Mouse (Mus musculus): ENCODE results near the gene Opn4. TPM values are rescaled to one million over a fixed set of nuclear protein-coding genes. Genes with fewer than 3 reads are reported as not detected.

Opn4 gene
- not detected in 2 replicates for polyA plus RNA-seq (2012; ENCODE audit: insufficient read depth, insufficient read length, low replicate concordance, missing spikeins)

DNA sequence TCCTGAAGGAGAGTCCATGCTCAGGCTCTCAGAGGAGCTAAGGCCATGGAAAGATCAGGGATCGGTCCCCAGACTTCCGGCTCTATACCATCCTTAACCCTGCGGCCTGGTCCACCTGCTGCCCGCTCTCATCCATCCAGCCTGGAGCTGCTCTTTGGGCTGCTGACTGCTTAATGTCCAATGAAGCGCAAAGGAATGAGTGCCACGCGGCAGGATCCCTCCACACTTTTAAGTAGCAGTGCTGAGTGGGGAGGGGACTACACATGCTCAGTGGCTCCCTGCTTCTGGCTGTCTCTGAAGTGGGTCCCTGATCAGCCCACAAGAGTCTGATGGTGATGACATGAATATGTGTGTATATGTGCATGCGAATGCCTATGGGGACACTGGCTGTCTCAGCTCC is at the start of gene Opn4:
TSS of gene Opn4 (minus strand) at position 202 of the 400 bp plus-strand sequence.
- H3K27ac ChIP-seq (ENCODE audit: insufficient read depth, low read depth, low read length), result no peak within 1 kb of the TSS
- 65% methylated on average over 8 of the region's 8 CpGs for WGBS
- no peak within 1 kb of the TSS for H3K4me3 ChIP-seq (ENCODE audit: insufficient read depth, low read depth, low read length)
- no peak for TF ChIP-seq POLR2A (IDR thresholded peaks at IDR 0.05; ENCODE audit: insufficient read depth, low read depth, low read length)
- TF ChIP-seq CTCF (IDR thresholded peaks at IDR 0.05; ENCODE audit: insufficient read depth, low read depth, low read length), result no peak
- no peaks in the 10 kb centered on the region for H3K4me1 ChIP-seq (ENCODE audit: control insufficient read depth, insufficient read depth, low read length)

DNA sequence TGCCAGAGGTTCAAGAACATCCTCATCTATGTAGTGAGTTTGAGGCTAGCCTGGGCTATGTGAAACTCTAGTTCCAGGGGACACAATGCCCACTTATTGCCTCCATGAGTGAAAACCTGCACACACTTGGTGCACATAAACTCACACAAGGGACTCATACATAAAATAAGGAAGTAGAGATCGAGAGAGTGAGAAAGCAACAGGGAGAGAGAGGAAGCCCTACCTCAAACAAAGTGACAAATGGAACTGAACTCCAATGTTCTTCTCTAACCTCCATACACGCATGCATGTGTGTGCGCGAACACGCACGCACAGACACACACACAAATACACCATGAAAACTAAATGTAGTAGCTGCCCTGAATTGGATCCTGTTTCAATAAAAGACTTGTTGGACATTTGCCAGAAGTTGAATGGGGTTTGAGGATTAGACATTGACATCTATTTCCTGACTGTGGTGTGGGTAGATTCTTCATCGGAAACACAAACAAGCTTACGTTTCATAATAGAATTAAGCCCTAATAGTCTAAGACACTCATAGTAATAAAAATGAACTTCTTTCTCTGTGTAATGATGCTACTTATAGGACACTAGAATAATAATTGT is 48.0 kb upstream of the Opn4 start:
- TF ChIP-seq CTCF (IDR thresholded peaks at IDR 0.05; ENCODE audit: insufficient read depth, low read depth, low read length) (no peak), POLR2A (IDR thresholded peaks at IDR 0.05; ENCODE audit: insufficient read depth, low read depth, low read length) (no peak)
- H3K4me3 ChIP-seq (ENCODE audit: insufficient read depth, low read depth, low read length), result no peak overlapping the region
- 79% methylated on average over 8 of the region's 8 CpGs for WGBS
- no peak overlapping the region for H3K27ac ChIP-seq (ENCODE audit: insufficient read depth, low read depth, low read length)
- no peaks in the 10 kb centered on the region for H3K4me1 ChIP-seq (ENCODE audit: control insufficient read depth, insufficient read depth, low read length)

GRCm38 (mm10) chr14:34644140-34644539 is 44.2 kb upstream of the Opn4 start:
- no peak overlapping the region for H3K4me3 ChIP-seq (ENCODE audit: insufficient read depth, low read depth, low read length)
- 89% methylated on average over 7 of the region's 7 CpGs for WGBS
- no peaks in the 10 kb centered on the region for H3K4me1 ChIP-seq (ENCODE audit: control insufficient read depth, insufficient read depth, low read length)
- TF ChIP-seq POLR2A (IDR thresholded peaks at IDR 0.05; ENCODE audit: insufficient read depth, low read depth, low read length) (no peak), CTCF (IDR thresholded peaks at IDR 0.05; ENCODE audit: insufficient read depth, low read depth, low read length) (no peak)
- H3K27ac ChIP-seq (ENCODE audit: insufficient read depth, low read depth, low read length), result no peak overlapping the region

DNA sequence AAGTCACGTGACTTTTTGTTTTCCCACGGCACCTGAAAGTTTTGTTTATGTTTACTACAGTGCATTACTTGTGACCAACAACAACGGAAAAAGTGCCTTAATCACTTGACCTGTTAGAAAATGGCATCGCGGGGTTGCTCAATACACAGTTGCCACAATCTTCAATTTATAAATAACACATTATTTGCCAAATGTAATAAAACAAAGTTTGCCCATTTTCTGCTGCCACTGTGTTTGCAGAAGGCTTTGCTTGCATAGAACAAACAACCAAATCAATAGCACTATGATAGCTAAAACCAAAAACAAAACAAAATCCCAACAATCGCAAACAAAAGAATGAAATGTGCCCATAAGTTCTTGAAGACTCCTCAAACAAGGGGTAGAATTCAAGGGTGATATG is 35.8 kb upstream of the Opn4 start:
- 92% methylated on average over 6 of the region's 6 CpGs for WGBS
- Histone ChIP-seq H3K27ac (ENCODE audit: insufficient read depth, low read depth, low read length) (no peak overlapping the region), H3K4me1 (ENCODE audit: control insufficient read depth, insufficient read depth, low read length) (no peaks in the 10 kb centered on the region), H3K4me3 (ENCODE audit: insufficient read depth, low read depth, low read length) (no peak overlapping the region)
- TF ChIP-seq POLR2A (IDR thresholded peaks at IDR 0.05; ENCODE audit: insufficient read depth, low read depth, low read length) (no peak), CTCF (IDR thresholded peaks at IDR 0.05; ENCODE audit: insufficient read depth, low read depth, low read length) (no peak)

- Histone ChIP-seq H3K4me3 (ENCODE audit: insufficient read depth, low read depth, low read length) (no peak overlapping the region), H3K27ac (ENCODE audit: insufficient read depth, low read depth, low read length) (no peak overlapping the region), H3K4me1 (ENCODE audit: control insufficient read depth, insufficient read depth, low read length) (no peaks in the 10 kb centered on the region)
- 66% methylated on average over 7 of the region's 7 CpGs for WGBS
- TF ChIP-seq POLR2A (IDR thresholded peaks at IDR 0.05; ENCODE audit: insufficient read depth, low read depth, low read length) (no peak), CTCF (IDR thresholded peaks at IDR 0.05; ENCODE audit: insufficient read depth, low read depth, low read length) (no peak)
These were observed 35.2 kb upstream of the Opn4 start for GRCm38 (mm10) chr14:34635192-34635591.

- TF ChIP-seq POLR2A (IDR thresholded peaks at IDR 0.05; ENCODE audit: insufficient read depth, low read depth, low read length) (no peak), CTCF (IDR thresholded peaks at IDR 0.05; ENCODE audit: insufficient read depth, low read depth, low read length) (no peak)
- Histone ChIP-seq H3K27ac (ENCODE audit: insufficient read depth, low read depth, low read length) (no peak overlapping the region), H3K4me1 (ENCODE audit: control insufficient read depth, insufficient read depth, low read length) (no peaks in the 10 kb centered on the region), H3K4me3 (ENCODE audit: insufficient read depth, low read depth, low read length) (no peak overlapping the region)
- WGBS, result 87% methylated on average over 10 of the region's 10 CpGs
These were observed 32.9 kb upstream of the Opn4 start for GRCm38 (mm10) chr14:34632722-34633448.

GRCm38 (mm10) chr14:34626824-34627223 is 26.9 kb upstream of the Opn4 start:
- TF ChIP-seq POLR2A (IDR thresholded peaks at IDR 0.05; ENCODE audit: insufficient read depth, low read depth, low read length) (no peak), CTCF (IDR thresholded peaks at IDR 0.05; ENCODE audit: insufficient read depth, low read depth, low read length) (no peak)
- H3K27ac ChIP-seq (ENCODE audit: insufficient read depth, low read depth, low read length), result no peak overlapping the region
- WGBS, result 96% methylated on average over 7 of the region's 7 CpGs

DNA sequence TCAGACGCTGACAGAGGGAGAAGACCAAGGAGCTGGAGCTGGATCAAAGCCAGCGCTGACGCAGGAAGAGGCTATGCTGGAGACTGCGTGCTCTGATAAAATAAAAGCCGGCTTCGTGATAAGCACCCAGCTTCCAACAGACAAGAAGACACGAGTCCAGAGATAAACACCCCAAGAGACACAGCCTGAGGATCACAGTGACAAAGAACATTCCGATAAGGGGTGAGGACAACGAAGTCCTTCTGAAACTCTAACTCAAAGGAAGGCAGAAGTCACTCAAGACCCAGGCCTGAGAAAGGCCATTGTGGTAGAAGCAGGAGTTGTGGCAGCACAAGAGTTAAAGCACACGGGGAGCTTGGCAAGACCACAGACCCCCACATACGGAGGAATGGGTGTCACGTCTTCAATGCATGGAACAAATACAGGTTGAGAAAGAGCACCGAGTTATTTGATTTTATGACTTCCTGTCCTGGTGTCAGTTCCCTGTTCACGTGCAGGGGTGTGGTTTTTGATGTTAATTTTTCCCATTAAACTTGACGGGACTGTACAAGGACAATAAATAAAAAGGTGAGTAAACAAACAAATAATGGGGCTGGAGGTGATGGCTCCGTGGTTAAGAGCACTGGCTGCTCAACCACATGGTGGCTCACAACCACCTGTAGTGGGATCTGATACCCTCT is 23.7 kb upstream of the Opn4 start:
- TF ChIP-seq POLR2A (IDR thresholded peaks at IDR 0.05; ENCODE audit: insufficient read depth, low read depth, low read length) (no peak), CTCF (IDR thresholded peaks at IDR 0.05; ENCODE audit: insufficient read depth, low read depth, low read length) (no peak)
- Histone ChIP-seq H3K27ac (ENCODE audit: insufficient read depth, low read depth, low read length) (no peak overlapping the region), H3K4me1 (ENCODE audit: control insufficient read depth, insufficient read depth, low read length) (no peaks in the 10 kb centered on the region), H3K4me3 (ENCODE audit: insufficient read depth, low read depth, low read length) (no peak overlapping the region)
- 80% methylated on average over 16 of the region's 16 CpGs for WGBS

More at GRCm38 (mm10) chr14:34626824-34627223, 26.9 kb upstream of the Opn4 start:
- no peak overlapping the region for H3K4me3 ChIP-seq (ENCODE audit: insufficient read depth, low read depth, low read length)
- H3K4me1 ChIP-seq (ENCODE audit: control insufficient read depth, insufficient read depth, low read length), result no peaks in the 10 kb centered on the region

DNA sequence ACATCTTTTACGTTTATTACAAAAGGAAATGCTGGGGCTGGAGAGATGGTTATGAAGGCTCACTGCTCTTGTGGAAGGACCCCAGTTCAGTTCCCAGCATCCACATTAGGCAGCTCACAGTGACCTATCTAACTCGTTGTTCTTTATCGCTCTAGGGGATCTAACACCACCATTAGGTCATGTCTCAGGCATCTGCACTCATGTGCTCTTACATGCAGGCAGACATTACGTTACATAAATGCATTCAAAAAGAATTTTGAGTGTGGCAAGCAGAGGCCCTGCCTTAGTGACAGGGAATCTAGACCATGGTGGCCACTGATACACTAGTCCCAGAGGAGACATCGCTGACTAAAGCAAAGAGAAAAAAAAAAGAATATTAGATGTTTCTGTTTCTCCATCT is 23.1 kb upstream of the Opn4 start:
- TF ChIP-seq CTCF (IDR thresholded peaks at IDR 0.05; ENCODE audit: insufficient read depth, low read depth, low read length) (no peak), POLR2A (IDR thresholded peaks at IDR 0.05; ENCODE audit: insufficient read depth, low read depth, low read length) (no peak)
- H3K27ac ChIP-seq (ENCODE audit: insufficient read depth, low read depth, low read length), result no peak overlapping the region
- H3K4me1 ChIP-seq (ENCODE audit: control insufficient read depth, insufficient read depth, low read length), result no peaks in the 10 kb centered on the region
- H3K4me3 ChIP-seq (ENCODE audit: insufficient read depth, low read depth, low read length), result no peak overlapping the region
- 91% methylated on average over 5 of the region's 5 CpGs for WGBS
